Mouse (Mus musculus): ENCODE measurements around the gene Tor1aip2.

DNA sequence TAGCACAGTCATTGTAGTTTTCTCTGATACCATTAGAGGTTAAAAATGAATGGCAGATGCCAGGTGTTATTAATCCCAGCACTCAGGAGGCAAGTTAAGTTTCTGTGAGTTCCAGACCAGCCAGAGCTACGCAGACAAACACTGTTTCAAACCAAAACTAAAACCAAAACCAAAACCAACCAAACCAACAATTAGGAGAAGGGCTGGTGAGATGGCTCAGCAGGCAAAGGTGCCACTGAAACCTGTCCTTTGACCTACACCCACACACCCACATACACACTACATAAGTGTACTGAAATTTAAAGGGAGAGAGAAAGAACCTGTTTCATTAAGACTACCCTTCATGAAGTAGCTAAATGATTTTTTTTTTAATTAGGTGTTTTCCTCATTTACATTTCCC, 26.2 kb upstream of the Tor1aip2 start:
- no peak for TF ChIP-seq POLR2A (IDR thresholded peaks at IDR 0.05; ENCODE audit: insufficient read depth, low read depth, low read length)
- TF ChIP-seq CTCF (IDR thresholded peaks at IDR 0.05; ENCODE audit: insufficient read depth, low read depth, low read length): no peak

Data from olfactory bulb, adult 2 months (tissue).